Mouse (Mus musculus) frontal cortex, postnatal 36 days (tissue): ENCODE results near the gene Nceh1.
A peak's percentile ranks its signal among the peaks of the same experiment; 100 is the strongest.

Experiments used
- DNase-seq, 2 experiments: peaks; one replicate each; pipeline ENCODE4 v3.0.0; 2022; ENCODE audit warnings: low spot score in 2 of 2

Gene Nceh1

DNA sequence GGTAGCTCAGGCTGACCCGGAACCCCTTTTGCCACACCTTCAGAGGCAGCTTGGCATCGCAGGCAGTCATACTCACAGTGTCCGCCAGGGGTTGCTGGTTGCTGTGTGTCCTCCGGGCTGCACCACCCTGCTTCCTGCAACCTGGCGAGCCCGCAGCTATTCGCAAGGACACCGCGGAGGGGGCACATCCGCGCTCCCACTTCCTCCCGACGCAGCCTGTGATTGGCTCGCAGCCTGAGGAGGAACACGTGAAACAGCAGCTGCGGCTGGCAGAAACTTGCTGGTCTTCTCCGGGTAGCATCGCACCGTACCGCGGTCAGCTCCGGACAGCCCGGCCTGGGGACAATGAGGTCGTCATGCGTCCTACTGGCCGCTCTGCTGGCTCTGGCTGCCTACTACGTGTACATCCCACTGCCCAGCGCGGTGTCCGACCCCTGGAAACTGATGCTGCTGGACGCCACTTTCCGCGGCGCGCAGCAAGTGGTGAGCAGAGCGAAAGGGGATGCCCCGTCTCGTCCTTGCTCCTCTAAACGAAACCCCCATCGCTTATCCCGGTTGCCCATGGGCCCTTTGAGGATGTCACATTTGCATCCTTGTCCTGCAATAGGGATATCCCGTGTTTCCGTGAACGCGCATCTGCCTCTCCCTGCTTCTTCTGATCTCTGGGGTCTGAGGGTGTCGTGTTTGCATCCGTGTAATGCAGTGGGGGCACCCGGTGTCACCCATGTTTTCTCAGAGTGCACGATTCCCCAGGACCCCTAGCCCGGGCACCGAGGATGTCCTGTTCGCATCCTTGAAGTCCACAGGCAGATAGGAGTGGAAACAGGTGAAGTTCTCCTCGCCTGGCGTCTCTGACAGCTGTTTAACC lies at the start of gene Nceh1:
Gene Nceh1 (plus strand): TSS at position 233 of the 868 bp plus-strand sequence.
- peak; percentile 95 to 96 for DNase-seq

DNA sequence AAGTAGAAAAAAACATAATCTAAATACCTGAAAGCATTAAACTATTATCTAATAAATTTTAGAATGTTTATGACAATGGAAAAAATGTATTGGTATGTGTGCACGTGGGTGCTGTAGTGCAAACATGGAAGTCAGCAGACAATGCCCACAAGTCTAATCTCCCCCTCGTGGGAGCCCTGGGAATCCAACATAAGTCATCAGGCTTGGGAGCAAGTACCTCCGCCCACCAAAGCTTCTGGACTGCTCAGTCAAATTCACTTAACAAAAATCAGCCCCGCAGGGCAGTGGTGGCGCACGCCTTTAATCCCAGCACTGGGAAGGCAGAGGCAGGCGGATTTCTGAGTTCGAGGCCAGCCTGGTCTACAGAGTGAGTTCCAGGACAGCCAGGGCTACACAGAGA lies 42.7 kb upstream of the Nceh1 start:
- DNase-seq: no peak

DNA sequence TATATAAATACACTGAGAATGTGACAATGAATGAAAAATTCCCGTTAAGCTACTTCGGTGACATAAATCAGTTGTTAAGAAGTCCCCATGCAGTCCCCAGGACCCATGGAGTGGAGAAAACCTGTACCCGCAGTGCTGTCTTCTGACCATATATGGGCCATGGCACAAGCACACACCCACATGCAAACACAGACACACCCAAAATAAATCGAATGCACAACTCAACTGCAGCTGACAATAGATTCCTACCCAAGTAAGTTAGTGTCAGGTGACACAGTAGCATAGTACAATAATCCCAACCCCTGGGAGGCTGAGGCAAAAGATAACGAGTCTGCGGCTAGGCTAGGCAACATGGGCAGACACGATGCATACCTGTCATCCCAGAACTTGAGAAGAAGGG lies 39.2 kb upstream of the Nceh1 start:
- DNase-seq: no peak

DNA sequence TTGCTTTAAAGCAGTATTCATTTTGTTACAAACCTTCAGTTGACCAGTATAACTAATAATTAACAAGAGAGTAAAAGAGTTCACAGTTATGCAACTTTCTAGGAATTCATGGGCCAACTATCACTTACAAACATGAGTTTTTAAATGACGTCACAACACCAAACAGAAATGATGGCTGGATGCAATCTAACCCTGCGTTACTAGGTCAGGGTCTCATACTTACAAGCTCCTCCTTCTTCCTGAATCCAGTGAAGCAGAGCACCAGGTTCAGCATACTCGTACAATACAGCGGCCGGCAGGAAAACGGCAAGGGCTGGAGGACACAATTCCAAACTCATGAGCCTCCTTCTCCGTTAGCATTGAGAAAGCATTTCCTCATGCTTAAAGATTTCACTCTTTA lies 37.0 kb upstream of the Nceh1 start:
- no peak for DNase-seq

GRCm38 (mm10) chr3:27153191-27153671 lies 29.5 kb upstream of the Nceh1 start:
- DNase-seq: no peak

- DNase-seq: peak; percentile 99
Observed at GRCm38 (mm10) chr3:27153701-27154209, 29.0 kb upstream of the Nceh1 start, which contains the start of gene Ect2. Gene Ect2 (minus strand): TSS chr3:27153878.

GRCm38 (mm10) chr3:27154280-27154679 lies 28.5 kb upstream of the Nceh1 start:
- no peak for DNase-seq

- no peak for DNase-seq
Observed at GRCm38 (mm10) chr3:27155051-27155855, 27.5 kb upstream of the Nceh1 start.

DNA sequence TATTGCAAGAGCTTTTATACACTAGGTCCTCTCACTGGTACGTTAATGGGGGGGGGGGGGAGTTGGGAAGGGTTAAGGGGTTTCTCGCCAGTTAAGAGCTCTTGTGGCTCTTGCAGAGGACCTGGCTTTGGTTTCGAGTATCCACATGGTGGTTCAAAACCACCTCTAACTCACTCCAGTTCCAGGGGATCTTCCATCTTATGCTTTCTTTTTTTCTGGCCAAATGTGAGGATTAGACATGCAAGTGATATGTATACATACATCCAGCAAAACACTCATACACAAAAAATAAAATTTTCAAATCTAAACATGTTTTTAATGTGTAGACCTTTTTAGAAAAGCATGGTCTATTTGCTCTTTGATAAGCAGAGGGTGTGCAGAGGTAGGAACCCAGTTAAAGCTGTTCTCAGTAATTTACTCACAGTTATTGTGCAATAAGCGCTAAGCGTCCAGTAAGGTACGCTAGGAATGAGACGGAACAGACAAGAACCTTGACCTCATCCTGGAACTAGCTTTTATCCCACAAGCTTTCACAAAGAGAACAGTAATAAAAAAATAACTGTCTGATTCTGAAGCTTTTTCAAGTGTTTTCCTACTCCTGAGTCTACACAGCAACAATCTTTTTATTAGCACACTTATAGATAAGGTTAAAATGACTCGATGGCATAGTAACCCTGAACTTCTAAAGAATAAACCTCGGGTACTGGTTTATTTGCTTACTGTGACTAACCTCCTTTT lies 26.7 kb upstream of the Nceh1 start:
- DNase-seq: no peak

DNA sequence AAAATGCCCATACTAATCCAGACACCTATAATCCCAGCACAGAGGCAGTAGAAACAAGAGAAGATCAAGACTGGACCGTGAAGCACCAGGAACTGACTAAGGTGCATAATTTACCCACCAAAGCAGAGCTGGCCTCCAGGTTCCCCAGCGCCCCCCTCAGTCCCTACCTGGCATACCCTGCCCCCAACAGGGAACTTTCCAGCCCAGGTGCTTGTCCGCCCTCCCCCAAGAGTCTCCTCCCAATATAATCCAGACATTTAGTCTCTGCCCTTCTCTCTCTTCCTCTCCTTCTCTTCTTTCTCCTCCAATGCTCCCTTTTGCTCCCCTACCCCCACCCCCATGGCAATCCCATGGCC lies 26.2 kb upstream of the Nceh1 start:
- no peak for DNase-seq

GRCm38 (mm10) chr3:27158910-27159309 lies 23.9 kb upstream of the Nceh1 start:
- DNase-seq: no peak

- DNase-seq: no peak
Observed at GRCm38 (mm10) chr3:27161645-27162409, 20.9 kb upstream of the Nceh1 start.

DNA sequence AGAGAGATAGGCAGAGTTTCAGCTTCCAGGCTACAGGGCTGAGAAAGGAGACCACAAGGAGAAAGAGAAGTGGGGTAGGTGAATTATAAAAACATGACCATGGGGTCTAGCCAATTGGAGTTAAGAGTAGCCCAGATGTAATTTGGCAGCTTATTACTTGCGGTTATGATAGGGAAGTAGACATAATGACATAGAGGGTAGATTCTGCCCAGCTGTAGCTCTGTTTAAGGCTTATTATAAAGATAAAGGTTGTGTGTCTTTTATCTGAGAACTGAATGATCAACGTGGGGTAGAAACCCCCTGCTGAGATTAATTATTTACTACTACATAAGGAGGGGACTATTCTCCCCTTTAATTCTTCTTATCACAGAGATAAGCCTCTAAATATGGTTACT lies 20.4 kb upstream of the Nceh1 start:
- no peak for DNase-seq

DNA sequence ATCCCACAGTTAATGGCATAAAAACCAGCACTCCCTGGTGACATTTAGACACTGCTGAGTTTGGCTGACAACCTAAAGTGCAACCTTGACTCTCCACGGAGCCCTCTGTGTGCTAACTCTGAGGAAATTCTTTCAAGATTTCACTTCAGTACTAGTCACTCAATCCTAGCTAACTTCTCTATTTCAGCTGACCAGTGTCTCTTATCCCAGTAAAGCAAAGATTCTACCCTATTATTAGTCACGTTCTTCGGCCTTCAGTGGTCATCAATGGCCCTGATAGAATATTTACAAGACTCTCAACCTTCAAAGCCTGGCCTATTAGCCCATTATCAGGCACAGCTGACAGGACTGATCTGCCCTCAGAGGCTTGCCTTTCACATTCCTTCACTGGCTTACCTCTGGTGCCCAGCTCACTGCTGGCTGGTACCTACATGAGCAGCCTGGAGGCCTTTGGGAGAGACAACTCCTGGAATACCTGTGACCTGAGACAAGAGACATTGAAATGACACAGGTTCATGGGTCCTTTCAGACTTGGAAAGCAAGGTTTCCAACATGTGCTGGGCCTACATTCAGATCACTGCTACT lies 17.2 kb upstream of the Nceh1 start:
- DNase-seq: no peak

DNA sequence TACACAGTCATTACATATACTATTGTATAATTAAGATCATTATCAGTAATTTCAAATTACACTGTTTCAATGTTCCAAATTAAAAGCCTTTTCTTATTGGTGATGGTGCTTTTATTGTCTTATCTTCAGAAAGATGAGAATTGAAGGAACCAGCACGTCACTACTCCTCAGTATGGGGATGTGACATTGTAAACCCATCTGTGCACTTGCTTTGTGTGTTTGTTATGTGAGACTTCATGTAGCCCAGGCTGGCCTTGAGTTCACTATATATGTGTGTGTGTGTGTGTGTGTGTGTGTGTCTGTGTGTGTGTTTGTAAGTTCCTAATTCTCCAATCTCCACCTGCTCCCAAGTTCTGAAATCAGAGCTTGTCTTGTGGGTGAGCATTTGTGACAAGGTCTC lies 12.5 kb upstream of the Nceh1 start:
- no peak for DNase-seq

- DNase-seq: no peak
Observed at GRCm38 (mm10) chr3:27179711-27180110, 3.1 kb upstream of the Nceh1 start.

DNA sequence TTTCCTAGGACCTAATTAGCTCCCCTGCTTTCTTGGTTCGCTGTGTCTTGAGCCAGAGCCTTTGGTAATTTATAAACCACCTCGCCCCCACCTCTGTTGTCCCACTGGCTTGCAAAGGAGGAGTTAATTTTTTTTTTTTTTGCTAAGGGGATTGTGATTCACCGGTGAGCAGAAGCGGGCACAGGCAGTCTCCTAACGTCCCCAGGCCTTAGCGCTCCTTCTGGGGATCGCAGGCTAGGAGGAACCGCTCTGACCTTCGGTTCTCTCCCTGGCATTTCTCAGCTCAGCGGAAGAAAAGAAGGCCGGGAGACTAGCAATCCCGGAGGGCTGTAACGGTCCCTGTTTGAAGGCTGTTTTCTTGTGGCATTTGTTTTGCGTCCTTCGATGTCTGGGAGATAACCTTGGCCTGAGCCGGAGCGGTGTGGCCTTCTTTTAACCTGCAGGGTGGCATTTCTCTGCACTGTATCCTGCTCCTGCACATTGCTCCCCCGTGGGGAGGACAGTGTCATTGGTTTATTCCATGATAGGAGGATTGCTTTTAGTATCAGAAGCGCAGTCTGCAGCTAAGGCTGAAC lies 923 bp downstream of the Nceh1 start:
- peak; percentile 58 to 64 for DNase-seq

- DNase-seq: no peak
Observed at GRCm38 (mm10) chr3:27188386-27188785, 5.6 kb downstream of the Nceh1 start.

GRCm38 (mm10) chr3:27189320-27190261 lies 6.8 kb downstream of the Nceh1 start:
- peak; percentile 78 to 86 for DNase-seq
